Mouse (Mus musculus) intestine, embryonic 14.5 days (tissue): ENCODE measurements around the gene Gm17268. TPM values are rescaled to one million over a fixed set of nuclear protein-coding genes. Genes with fewer than 3 reads are reported as not detected.
A peak's percentile ranks its signal among the peaks of the same experiment; 100 is the strongest.

ENCODE experiments used
- ATAC-seq: fragments of 200-750 bp; cut with Nextera tagmentation; replicated peaks from 2 replicates; pipeline ENCODE4 v1.8.0; 2017; ENCODE audit warnings: low read depth, moderate number of reproducible peaks, moderate TSS enrichment, moderate library complexity; ENCODE audit not compliant: low FRiP score, low TSS enrichment
- DNase-seq: peaks from one replicate; pipeline ENCODE4 v3.0.0-alpha.2; 2018; ENCODE audit warnings: low spot score
- H3K27ac ChIP-seq: fragments of 300-500 bp; sonication (generic); 2 replicates; pipeline ENCODE4 v1.5.1; 2014; ENCODE audit warnings: low read depth, mild to moderate bottlenecking, control low read depth
- H3K27me3 ChIP-seq: fragments of 300-500 bp; sonication (generic); replicated peaks from 2 replicates; pipeline ENCODE4 v1.6.1; 2014; ENCODE audit warnings: low read length, control low read depth; ENCODE audit not compliant: control insufficient read depth, insufficient read depth
- H3K36me3 ChIP-seq: fragments of 300-500 bp; sonication (generic); 2 replicates; pipeline ENCODE4 v1.6.1; 2014; ENCODE audit warnings: low read length, control low read depth; ENCODE audit not compliant: control insufficient read depth, insufficient read depth
- H3K4me1 ChIP-seq: fragments of 300-500 bp; sonication (generic); replicated peaks from 2 replicates; pipeline ENCODE4 v1.6.1; 2014; ENCODE audit warnings: low read length, control low read depth, mixed read lengths; ENCODE audit not compliant: control insufficient read depth, insufficient read depth
- H3K4me2 ChIP-seq: fragments of 300-500 bp; sonication (generic); 2 replicates; pipeline ENCODE4 v1.6.1; 2014; ENCODE audit warnings: low read length
- H3K4me3 ChIP-seq: fragments of 300-500 bp; sonication (generic); 2 replicates; pipeline ENCODE4 v1.5.1; 2014; ENCODE audit warnings: low read depth, low read length, control low read depth, mixed read lengths
- H3K9ac ChIP-seq: fragments of 300-500 bp; sonication (generic); 2 replicates; pipeline ENCODE4 v1.6.1; 2014; ENCODE audit warnings: mild to moderate bottlenecking, low read length
- H3K9me3 ChIP-seq: fragments of 300-500 bp; sonication (generic); 2 replicates; pipeline ENCODE4 v1.6.1; 2016; ENCODE audit warnings: low read length, control low read depth; ENCODE audit not compliant: control insufficient read depth
- WGBS: fragments of 180-500 bp; shearing (Covaris S2); extraction: QIAGEN DNeasy Blood & Tissue Kit; methylation state at CpG from one replicate; pipeline ENCODE4 v1.1.7; 2014; 5-methylcytosine and 5-hydroxymethylcytosine counted together
- polyA plus RNA-seq: library from polyadenylated mRNA; unstranded; fragments of >200 nt; fragmentation: Nextera tagmentation; extraction: Ambion mirVana; gene quantifications from 2 replicates; pipeline ENCODE4 v1.2.1, GENCODE M21; 2014

The Gm17268 gene
- polyA plus RNA-seq, 1 experiment from 2014 or later: not detected

- ATAC-seq (no peak), DNase-seq (no peak)
- H3K9me3 ChIP-seq: no peaks in the 10 kb centered on the region
- 91% methylated on average over 6 of the region's 6 CpGs for WGBS
- H3K4me2 ChIP-seq: no peak overlapping the region
- no peak overlapping the region for H3K27ac ChIP-seq
- no peak overlapping the region for H3K4me3 ChIP-seq
- H3K4me1 ChIP-seq: no peaks in the 10 kb centered on the region
- H3K36me3 ChIP-seq: no peaks in the 10 kb centered on the region
- H3K27me3 ChIP-seq: no peaks in the 10 kb centered on the region
- H3K9ac ChIP-seq: no peak overlapping the region
Measured at GRCm38 (mm10) chr11:82022504-82023056, 15.8 kb downstream of the Gm17268 start.

- H3K9me3 ChIP-seq: no peaks in the 10 kb centered on the region
- no peak for ATAC-seq
- no peak overlapping the region for H3K4me2 ChIP-seq
- no peak overlapping the region for H3K9ac ChIP-seq
- no peaks in the 10 kb centered on the region for H3K27me3 ChIP-seq
- H3K4me1 ChIP-seq: no peaks in the 10 kb centered on the region
- H3K4me3 ChIP-seq: no peak overlapping the region
- H3K27ac ChIP-seq: no peak overlapping the region
- H3K36me3 ChIP-seq: no peaks in the 10 kb centered on the region
- 65% methylated on average over 3 of the region's 3 CpGs for WGBS
- no peak for DNase-seq
Measured at GRCm38 (mm10) chr11:82021406-82021805, 17.0 kb downstream of the Gm17268 start.

GRCm38 (mm10) chr11:82019793-82020192 lies 18.6 kb downstream of the Gm17268 start:
- Histone ChIP-seq H3K9me3 (no peaks in the 10 kb centered on the region), H3K4me3 (no peak overlapping the region), H3K4me1 (no peaks in the 10 kb centered on the region), H3K4me2 (no peak overlapping the region), H3K36me3 (no peaks in the 10 kb centered on the region), H3K27me3 (no peaks in the 10 kb centered on the region), H3K27ac (no peak overlapping the region), H3K9ac (no peak overlapping the region)
- DNase-seq (no peak), ATAC-seq (no peak)

GRCm38 (mm10) chr11:82019389-82019788 lies 19.0 kb downstream of the Gm17268 start:
- H3K4me2 ChIP-seq: no peak overlapping the region
- H3K4me3 ChIP-seq: no peak overlapping the region
- H3K27me3 ChIP-seq: no peaks in the 10 kb centered on the region
- WGBS: 32% methylated on average over 2 of the region's 2 CpGs
- DNase-seq: no peak
- ATAC-seq: no peak
- H3K4me1 ChIP-seq: no peaks in the 10 kb centered on the region
- no peaks in the 10 kb centered on the region for H3K9me3 ChIP-seq
- no peak overlapping the region for H3K27ac ChIP-seq
- H3K9ac ChIP-seq: no peak overlapping the region
- no peaks in the 10 kb centered on the region for H3K36me3 ChIP-seq

GRCm38 (mm10) chr11:82016181-82016780 lies 22.1 kb downstream of the Gm17268 start:
- DNase-seq: no peak
- H3K4me2 ChIP-seq: no peak overlapping the region
- H3K9me3 ChIP-seq: no peaks in the 10 kb centered on the region
- H3K36me3 ChIP-seq: no peaks in the 10 kb centered on the region
- no peak for ATAC-seq
- no peak overlapping the region for H3K4me3 ChIP-seq
- peaks cover 4% of the 10 kb centered on the region; the same call in 1 of the 2 replicates for H3K4me1 ChIP-seq
- H3K27me3 ChIP-seq: no peaks in the 10 kb centered on the region
- 89% methylated on average over 3 of the region's 3 CpGs for WGBS
- no peak overlapping the region for H3K27ac ChIP-seq
- no peak overlapping the region for H3K9ac ChIP-seq

- 33% methylated on average over 2 of the region's 2 CpGs for WGBS
Measured at GRCm38 (mm10) chr11:82015066-82015465, 23.3 kb downstream of the Gm17268 start.

GRCm38 (mm10) chr11:82013756-82014155 lies 24.6 kb downstream of the Gm17268 start:
- H3K27me3 ChIP-seq: no peaks in the 10 kb centered on the region
- 0 out of 2 replicates have a peak overlapping the region, but pooled peaks have one; percentile 16 for H3K27ac ChIP-seq
- no peak overlapping the region for H3K4me3 ChIP-seq
- no peaks in the 10 kb centered on the region for H3K9me3 ChIP-seq
- peaks cover 6% of the 10 kb centered on the region; the same call in 1 of the 2 replicates for H3K4me1 ChIP-seq
- no peak overlapping the region for H3K9ac ChIP-seq
- DNase-seq (no peak), ATAC-seq (no peak)
- 19% methylated on average over 1 of the region's 1 CpGs for WGBS
- H3K4me2 ChIP-seq: no peak overlapping the region
- no peaks in the 10 kb centered on the region for H3K36me3 ChIP-seq

More at GRCm38 (mm10) chr11:82015066-82015465, 23.3 kb downstream of the Gm17268 start:
- H3K4me3 ChIP-seq: no peak overlapping the region
- no peak overlapping the region for H3K27ac ChIP-seq
- peaks cover 6% of the 10 kb centered on the region; the same call in 1 of the 2 replicates for H3K4me1 ChIP-seq
- H3K9ac ChIP-seq: no peak overlapping the region
- no peak for ATAC-seq
- H3K36me3 ChIP-seq: no peaks in the 10 kb centered on the region
- no peak overlapping the region for H3K4me2 ChIP-seq
- DNase-seq: no peak
- H3K9me3 ChIP-seq: no peaks in the 10 kb centered on the region
- no peaks in the 10 kb centered on the region for H3K27me3 ChIP-seq

- ATAC-seq (0 out of 2 replicates have a peak, but pooled peaks have one; percentile 27), DNase-seq (no peak)
- Histone ChIP-seq H3K36me3 (no peaks in the 10 kb centered on the region), H3K9me3 (no peaks in the 10 kb centered on the region), H3K4me1 (peaks cover 6% of the 10 kb centered on the region; the same call in 1 of the 2 replicates), H3K4me3 (no peak overlapping the region), H3K9ac (no peak overlapping the region), H3K27me3 (no peaks in the 10 kb centered on the region), H3K27ac (peak overlapping the region; percentile 38; the same call in 1 of the 2 replicates), H3K4me2 (no peak overlapping the region)
- 48% methylated on average over 8 of the region's 8 CpGs for WGBS
Measured at GRCm38 (mm10) chr11:82011411-82012193, 26.8 kb downstream of the Gm17268 start.
